Mouse (Mus musculus): Measurements from ENCODE around the gene Tbc1d22a.

Gene Tbc1d22a

GRCm38 (mm10) chr15:86444271-86444670 lies 230.0 kb downstream of the Tbc1d22a start:
- no peak for DNase-seq (ENCODE audit: low read depth, low spot score)

- no peak for DNase-seq (ENCODE audit: low read depth, low spot score)
These were observed 231.8 kb downstream of the Tbc1d22a start for GRCm38 (mm10) chr15:86446064-86446463.

- no peak for DNase-seq (ENCODE audit: low read depth, low spot score)
These were observed 233.0 kb downstream of the Tbc1d22a start for GRCm38 (mm10) chr15:86447251-86447650.

GRCm38 (mm10) chr15:86449236-86449635 lies 235.0 kb downstream of the Tbc1d22a start:
- no peak for DNase-seq (ENCODE audit: low read depth, low spot score)

- no peak for DNase-seq (ENCODE audit: low read depth, low spot score)
These were observed 235.5 kb downstream of the Tbc1d22a start for GRCm38 (mm10) chr15:86449794-86450193.

GRCm38 (mm10) chr15:86459413-86459812 lies 245.2 kb downstream of the Tbc1d22a start:
- DNase-seq (ENCODE audit: low read depth, low spot score), result no peak

- no peak for DNase-seq (ENCODE audit: low read depth, low spot score)
These were observed 248.4 kb downstream of the Tbc1d22a start for GRCm38 (mm10) chr15:86462636-86463035.

- DNase-seq (ENCODE audit: low read depth, low spot score), result no peak
These were observed 253.8 kb downstream of the Tbc1d22a start for GRCm38 (mm10) chr15:86468082-86468481.

GRCm38 (mm10) chr15:86471136-86471535 lies 256.9 kb downstream of the Tbc1d22a start:
- DNase-seq (ENCODE audit: low read depth, low spot score), result peak; percentile 7

GRCm38 (mm10) chr15:86473473-86473872 lies 259.2 kb downstream of the Tbc1d22a start:
- DNase-seq (ENCODE audit: low read depth, low spot score), result no peak

- no peak for DNase-seq (ENCODE audit: low read depth, low spot score)
These were observed 260.7 kb downstream of the Tbc1d22a start for GRCm38 (mm10) chr15:86474951-86475350.

GRCm38 (mm10) chr15:86476483-86476882 lies 262.2 kb downstream of the Tbc1d22a start:
- no peak for DNase-seq (ENCODE audit: low read depth, low spot score)

- DNase-seq (ENCODE audit: low read depth, low spot score), result no peak
These were observed 262.8 kb downstream of the Tbc1d22a start for GRCm38 (mm10) chr15:86477032-86477431.

GRCm38 (mm10) chr15:86477471-86477992 lies 263.3 kb downstream of the Tbc1d22a start:
- peak; percentile 4 for DNase-seq (ENCODE audit: low read depth, low spot score)

GRCm38 (mm10) chr15:86478685-86479502 lies 264.6 kb downstream of the Tbc1d22a start:
- no peak for DNase-seq (ENCODE audit: low read depth, low spot score)

GRCm38 (mm10) chr15:86482362-86482761 lies 268.1 kb downstream of the Tbc1d22a start:
- DNase-seq (ENCODE audit: low read depth, low spot score), result no peak

- no peak for DNase-seq (ENCODE audit: low read depth, low spot score)
These were observed 271.6 kb downstream of the Tbc1d22a start for GRCm38 (mm10) chr15:86485815-86486214.

- no peak for DNase-seq (ENCODE audit: low read depth, low spot score)
These were observed 273.1 kb downstream of the Tbc1d22a start for GRCm38 (mm10) chr15:86487359-86487758.

- DNase-seq (ENCODE audit: low read depth, low spot score), result no peak
These were observed 277.3 kb downstream of the Tbc1d22a start for GRCm38 (mm10) chr15:86491434-86492099.

GRCm38 (mm10) chr15:86492636-86493035 lies 278.4 kb downstream of the Tbc1d22a start:
- DNase-seq (ENCODE audit: low read depth, low spot score), result no peak

- no peak for DNase-seq (ENCODE audit: low read depth, low spot score)
These were observed 281.9 kb downstream of the Tbc1d22a start for GRCm38 (mm10) chr15:86496209-86496608.

GRCm38 (mm10) chr15:86496646-86497045 lies 282.4 kb downstream of the Tbc1d22a start:
- DNase-seq (ENCODE audit: low read depth, low spot score), result no peak

- no peak for DNase-seq (ENCODE audit: low read depth, low spot score)
These were observed 286.3 kb downstream of the Tbc1d22a start for GRCm38 (mm10) chr15:86500536-86500935.

Measured in ES-CJ7 (cell line).